12 mouse cellular contexts compared by ENCODE assay signal in genomic region chr8:95020821-95021220, GRCm38 (mm10). TPM values are rescaled to one million over a fixed set of nuclear protein-coding genes. Genes with fewer than 3 reads are reported as not detected.
DNase-seq lines count a peak whose midpoint lies in the region; ATAC-seq lines count a peak whose summit lies in the region.
"Had no signal": no experiment of that assay in that cellular context is flagged by ENCODE, and none has a peak within 500 bp of the region (broad histone marks: within the 10 kb centered on the region; RNA-seq: fewer than 3 reads in every experiment).

No protein-coding gene starts in this region.

- no peak for ATAC-seq in kidney, embryonic 14.5 days (ENCODE audit: low FRiP score, low TSS enrichment)
- no peak for ATAC-seq in liver, embryonic 13.5 days (ENCODE audit: low read depth)
- no peak for ATAC-seq in frontal cortex, adult (ENCODE audit: low TSS enrichment)

- WGBS in kidney, embryonic 14.5 days, result 71% methylated on average over 10 of the region's 10 CpGs
- 19% methylated on average over 10 of the region's 10 CpGs for WGBS in liver, embryonic 13.5 days (ENCODE audit: insufficient replicate concordance)

- no peak overlapping the region for H3K4me2 ChIP-seq in kidney, embryonic 14.5 days (replicated peaks; ENCODE audit: low read depth, low read length)
- H3K4me2 ChIP-seq in liver, embryonic 13.5 days, result peak overlapping the region; percentile 36

- H3K9me3 ChIP-seq in kidney, embryonic 14.5 days (ENCODE audit: control insufficient read depth, low read length), result no peaks in the 10 kb centered on the region; the same call in 1 of the 2 replicates
- H3K9me3 ChIP-seq in liver, embryonic 13.5 days (replicated peaks), result no peaks in the 10 kb centered on the region; the same call in 1 of the 2 replicates

- H3K4me1 ChIP-seq in kidney, embryonic 14.5 days (ENCODE audit: control insufficient read depth, insufficient read depth, low read length), result no peaks in the 10 kb centered on the region
- H3K4me1 ChIP-seq in liver, embryonic 13.5 days (replicated peaks), result peaks cover 26% of the 10 kb centered on the region

- no peaks in the 10 kb centered on the region for H3K27me3 ChIP-seq in kidney, embryonic 14.5 days (ENCODE audit: control insufficient read depth, insufficient read depth, low read length)
- H3K27me3 ChIP-seq in liver, embryonic 13.5 days, result no peaks in the 10 kb centered on the region
- H3K27me3 ChIP-seq in splenic B cell, adult 2 months (ENCODE audit: control insufficient read depth, insufficient read depth, low read length, poor library complexity, severe bottlenecking), result no peaks in the 10 kb centered on the region

- H3K9ac ChIP-seq in kidney, embryonic 14.5 days (ENCODE audit: low read depth, low read length), result no peak overlapping the region
- H3K9ac ChIP-seq in liver, embryonic 13.5 days, result no peak overlapping the region

- H3K36me3 ChIP-seq in kidney, embryonic 14.5 days (ENCODE audit: control insufficient read depth, insufficient read depth, low read length), result no peaks in the 10 kb centered on the region
- peaks cover 1% of the 10 kb centered on the region; the same call in 1 of the 2 replicates for H3K36me3 ChIP-seq in liver, embryonic 13.5 days
- no peaks in the 10 kb centered on the region for H3K36me3 ChIP-seq in splenic B cell, adult 2 months (ENCODE audit: control insufficient read depth, insufficient read depth, low read length, poor library complexity, severe bottlenecking)

- no peak overlapping the region for H3K4me3 ChIP-seq in kidney, embryonic 14.5 days (ENCODE audit: low read length)
- 0 out of 2 replicates have a peak overlapping the region, but pooled peaks have one; percentile 9 for H3K4me3 ChIP-seq in liver, embryonic 13.5 days (replicated peaks)
- H3K4me3 ChIP-seq: erythroblast, embryonic 14.5 days had no signal

- DNase-seq in kidney, postnatal 36 days, result no peak
- peak; percentile 25 for DNase-seq in thymus, postnatal 4 days
- DNase-seq in thymus, postnatal 25 days, result no peak
- no peak for DNase-seq in liver, embryonic 13.5 days
- DNase-seq in splenic B cell, adult 2 months (ENCODE audit: low read depth, low spot score), result peak; percentile 15
- DNase-seq in right cerebral cortex, postnatal 36 days (ENCODE audit: low spot score in 2 of 2), result no peak
- DNase-seq: cerebellum, postnatal 25 days; spleen, adult 18-20 months had no signal

- peak overlapping the region; percentile 71; the same call in 1 of the 2 replicates for H3K27ac ChIP-seq in kidney, embryonic 14.5 days (ENCODE audit: low read depth, low read length)
- H3K27ac ChIP-seq in liver, embryonic 13.5 days, result peak overlapping the region; percentile 75; the same call in 1 of the 2 replicates

RNA-seq across cellular contexts. Expression of gene Adgrg3, which starts 3.3 kb away (rescaled TPM):
- 2.9 and 3.8 TPM in 2 replicates for polyA plus RNA-seq in kidney, embryonic 14.5 days (2014; fragmentation: Nextera tagmentation; extraction: Ambion mirVana)
- polyA plus RNA-seq in liver, embryonic 13.5 days (2015; fragmentation: Nextera tagmentation; extraction: Ambion mirVana), result 5.5 and 6.0 TPM in 2 replicates

RNA-seq across cellular contexts. Expression of gene Drc7, which starts 34.1 kb away (rescaled TPM):
- polyA plus RNA-seq in kidney, embryonic 14.5 days (2014; fragmentation: Nextera tagmentation; extraction: Ambion mirVana), result not detected in 2 replicates
- 0.19 and 0.21 TPM in 2 replicates for polyA plus RNA-seq in liver, embryonic 13.5 days (2015; fragmentation: Nextera tagmentation; extraction: Ambion mirVana)
- polyA plus RNA-seq: erythroblast, embryonic 14.5 days; inflammation-experienced regulatory T-cells, adult 6 months had no signal

RNA-seq across cellular contexts. Expression of gene Adgrg1, which starts 46.3 kb away (rescaled TPM):
- 15.5 and 31.3 TPM in 2 replicates for polyA plus RNA-seq in kidney, embryonic 14.5 days (2014; fragmentation: Nextera tagmentation; extraction: Ambion mirVana)
- 42.7 and 55.6 TPM in 2 replicates for polyA plus RNA-seq in liver, embryonic 13.5 days (2015; fragmentation: Nextera tagmentation; extraction: Ambion mirVana)

Comparison
In these comparisons a context has a peak if more than half of its experiments do, and no peak if none do; other contexts are left out.
1. DNase-seq: peak in thymus, postnatal 4 days (single experiment) and splenic B cell, adult 2 months (single experiment); none in kidney, postnatal 36 days (0 of 2), thymus, postnatal 25 days (single experiment), liver, embryonic 13.5 days (single experiment) and right cerebral cortex, postnatal 36 days (0 of 2).